Mouse (Mus musculus) forelimb bud, embryonic 11.5 days (tissue): Measurements from ENCODE around the gene Gm20479.
A peak's percentile ranks its signal among the peaks of the same experiment; 100 is the strongest.

Experiments
- DNase-seq: peaks from one replicate; pipeline ENCODE4 v3.0.0-alpha.2; 2012; ENCODE audit warnings: low read depth, low spot score

The Gm20479 gene

DNA sequence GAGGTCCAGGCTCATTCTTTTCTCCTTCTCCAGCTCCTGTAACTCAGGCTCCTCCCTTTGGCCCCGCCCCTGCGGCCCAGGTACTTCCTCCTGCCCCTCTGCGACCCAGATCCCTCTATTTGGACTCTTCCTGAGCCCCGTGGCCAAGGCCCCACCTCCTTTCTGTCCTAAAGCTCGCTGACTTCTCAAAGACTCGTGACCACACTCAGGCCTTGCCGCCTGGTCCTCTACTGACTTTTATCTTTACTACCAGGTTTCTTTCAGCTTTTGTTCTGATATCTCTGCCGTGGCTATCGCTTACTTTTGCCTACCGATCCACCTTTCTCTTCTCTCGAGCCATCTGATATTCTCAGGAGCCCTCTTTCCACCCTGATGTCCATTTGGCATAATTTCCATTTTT is 10.8 kb upstream of the Gm20479 start:
- DNase-seq = no peak

DNA sequence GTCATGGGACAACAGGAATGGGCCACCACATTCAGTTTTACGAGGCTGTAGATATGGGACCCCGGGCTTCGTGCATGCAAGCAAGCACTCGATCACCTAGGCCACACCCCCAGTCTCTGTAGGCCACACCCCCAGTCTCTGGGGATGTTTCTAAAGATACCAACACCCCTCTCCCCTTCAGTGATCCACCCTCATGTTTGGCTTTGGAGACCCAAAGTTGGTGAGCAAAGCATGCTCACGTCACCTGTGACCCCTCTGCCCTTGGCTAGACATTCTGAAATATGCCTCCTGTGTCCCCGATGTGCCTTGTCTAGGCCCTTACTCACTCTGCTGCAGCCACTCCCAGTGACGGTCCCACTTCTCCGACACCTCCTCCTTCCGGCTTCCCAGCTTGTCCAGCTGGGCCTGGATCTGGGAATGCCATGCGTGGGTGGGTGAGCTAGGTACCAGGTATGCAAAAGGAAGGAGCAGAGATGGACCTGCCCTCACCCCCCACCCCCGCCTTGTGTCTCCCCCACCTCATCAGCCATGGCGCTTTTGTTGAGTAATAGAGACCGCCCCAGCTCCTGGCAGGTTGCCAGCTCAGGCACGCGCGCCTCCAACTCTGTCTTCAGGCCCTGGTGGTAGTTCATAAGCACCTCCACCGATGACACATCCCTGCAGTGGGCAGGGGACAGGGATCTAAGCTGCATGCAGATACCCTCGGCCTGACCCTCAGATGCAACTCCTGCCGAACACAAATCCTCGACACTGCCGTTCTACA is 9.0 kb upstream of the Gm20479 start:
- no peak for DNase-seq

DNA sequence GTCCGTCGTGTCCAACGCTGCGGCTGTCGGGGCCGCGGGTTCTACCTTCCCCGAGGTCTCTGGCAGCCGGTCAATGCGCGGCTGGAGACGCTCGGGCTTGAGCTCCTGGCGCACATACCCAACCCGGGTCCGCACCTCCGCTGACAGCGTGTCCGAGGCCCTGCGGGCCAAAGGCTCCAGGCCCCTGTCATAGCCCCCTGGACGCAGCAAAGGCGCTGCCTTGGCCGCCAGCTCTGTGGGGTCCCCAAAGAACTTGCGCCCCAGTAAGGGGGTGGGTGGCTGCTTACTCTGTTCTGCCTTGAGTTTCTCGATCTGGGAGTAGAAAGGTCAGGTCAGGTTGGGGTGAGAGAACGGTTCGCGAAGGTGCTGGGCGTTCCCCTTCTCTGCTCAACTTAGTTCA is 7.2 kb upstream of the Gm20479 start:
- no peak for DNase-seq

DNA sequence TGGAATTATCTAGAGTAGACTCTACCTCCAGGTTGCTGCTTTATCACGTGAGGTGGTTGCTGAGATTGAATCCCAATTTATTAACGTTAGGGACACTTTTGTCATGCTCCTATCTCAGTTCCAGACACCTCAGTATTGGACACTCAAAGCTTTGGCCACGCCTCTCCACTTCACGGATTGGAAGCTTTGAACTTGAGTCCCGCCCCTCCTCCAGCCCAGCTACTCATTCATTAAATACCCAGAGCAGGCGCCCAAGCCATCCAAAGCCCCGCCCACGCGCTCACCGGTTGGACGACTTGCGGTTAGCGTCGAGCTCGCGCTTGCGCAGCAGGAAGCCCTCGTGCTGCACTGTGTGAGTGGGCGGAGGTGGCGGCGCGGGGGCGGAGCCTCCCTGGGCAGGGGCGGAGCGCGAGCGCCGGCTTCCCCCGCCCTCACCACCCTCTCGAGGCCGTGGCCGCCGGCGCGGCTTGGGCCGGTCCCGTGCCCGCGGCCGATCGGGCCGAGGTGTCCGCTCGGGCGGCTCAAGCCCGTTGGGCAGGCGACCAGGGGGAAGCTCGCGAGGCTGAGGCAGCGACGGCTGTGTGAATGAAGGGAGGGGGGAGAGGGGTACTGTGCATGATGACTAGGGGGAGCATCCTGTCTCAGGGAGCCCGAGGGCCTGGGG is 4.2 kb upstream of the Gm20479 start:
- peak; percentile 99 for DNase-seq

DNA sequence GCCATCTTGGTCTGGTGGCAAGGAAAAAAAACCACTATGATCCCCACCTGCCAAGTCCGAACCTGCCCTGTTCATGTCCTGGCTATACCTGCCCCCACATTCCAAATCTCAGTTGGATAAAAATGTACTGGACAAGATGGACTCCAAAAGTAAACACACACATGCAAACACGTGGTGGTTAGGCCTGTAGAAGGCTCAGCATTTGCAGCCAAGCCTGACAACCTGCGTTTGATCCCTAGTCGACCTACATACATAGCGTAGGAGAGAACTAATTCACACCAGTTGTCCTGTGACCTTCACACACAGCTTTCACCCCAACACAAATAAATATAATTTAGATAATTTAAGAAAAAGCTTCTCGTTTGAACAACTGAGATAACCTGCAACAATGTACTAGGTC is 3.5 kb upstream of the Gm20479 start:
- no peak for DNase-seq

DNA sequence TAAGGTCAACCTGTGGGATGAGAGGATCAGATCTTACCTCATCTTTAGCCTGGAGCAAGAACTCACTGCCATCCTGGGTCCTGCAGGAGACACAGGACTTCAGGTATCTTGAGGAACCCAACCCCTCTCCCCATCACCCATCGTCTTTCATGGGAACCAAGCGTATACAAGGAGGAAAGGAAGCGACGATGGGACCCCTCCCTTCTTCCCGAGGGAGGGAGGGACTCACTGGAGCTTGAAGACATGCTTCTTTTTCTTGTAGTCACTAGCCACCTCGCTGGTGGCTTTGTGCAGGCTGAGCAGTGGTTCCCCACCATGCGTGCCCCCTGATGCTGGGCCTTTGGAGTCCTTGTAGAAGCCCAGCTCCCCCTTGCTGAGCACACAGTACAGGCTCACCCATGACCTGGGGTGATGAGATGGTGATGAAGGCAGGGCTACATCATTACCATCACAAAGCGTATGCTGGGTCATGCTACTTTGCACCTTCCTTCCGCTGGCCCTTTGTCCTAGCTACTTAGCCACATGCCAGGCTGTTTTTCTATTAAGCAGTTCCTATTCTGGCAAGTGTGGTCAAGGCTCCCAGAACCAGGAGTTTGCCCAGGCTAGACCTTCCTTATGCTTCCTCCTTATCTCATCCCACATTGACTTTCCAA is 2.6 kb upstream of the Gm20479 start:
- no peak for DNase-seq

DNA sequence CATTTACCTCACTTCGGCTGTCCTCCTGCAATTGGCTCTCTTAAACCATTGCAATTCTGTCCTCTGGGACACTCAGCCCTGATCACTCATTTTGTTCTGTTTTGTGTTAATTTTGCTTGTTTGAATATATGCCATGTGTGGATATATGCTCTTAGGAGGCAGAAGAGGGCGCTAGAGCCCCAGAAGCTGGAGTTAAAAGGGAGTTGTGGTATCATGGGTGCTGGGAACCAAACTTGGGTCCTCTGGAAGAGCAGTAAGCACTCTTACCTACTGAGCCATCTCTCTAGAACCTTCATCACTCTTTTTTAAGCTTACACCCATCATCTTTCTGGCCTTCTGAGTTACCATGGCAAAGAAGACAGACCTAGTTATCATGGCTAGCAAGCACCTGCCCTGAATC is 1.9 kb upstream of the Gm20479 start:
- no peak for DNase-seq

DNA sequence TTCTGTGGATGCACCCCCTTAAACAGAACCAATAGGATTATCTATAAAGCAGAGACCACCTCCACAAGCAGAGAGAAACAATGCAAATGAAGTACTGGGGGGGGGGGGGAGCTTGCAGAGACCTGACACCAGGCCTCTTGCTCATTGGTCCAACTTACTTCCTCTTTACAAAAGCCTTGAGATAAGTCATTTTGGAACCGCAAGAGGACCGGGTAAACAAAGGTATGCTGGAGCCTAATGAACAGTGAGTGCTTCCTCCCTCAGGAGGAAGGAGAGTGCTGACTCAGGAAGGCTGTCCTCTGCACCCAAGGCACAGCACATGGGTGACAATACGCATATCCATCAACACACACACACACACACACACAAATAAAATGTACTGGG is 368 bp upstream of the Gm20479 start:
- DNase-seq = no peak

DNA sequence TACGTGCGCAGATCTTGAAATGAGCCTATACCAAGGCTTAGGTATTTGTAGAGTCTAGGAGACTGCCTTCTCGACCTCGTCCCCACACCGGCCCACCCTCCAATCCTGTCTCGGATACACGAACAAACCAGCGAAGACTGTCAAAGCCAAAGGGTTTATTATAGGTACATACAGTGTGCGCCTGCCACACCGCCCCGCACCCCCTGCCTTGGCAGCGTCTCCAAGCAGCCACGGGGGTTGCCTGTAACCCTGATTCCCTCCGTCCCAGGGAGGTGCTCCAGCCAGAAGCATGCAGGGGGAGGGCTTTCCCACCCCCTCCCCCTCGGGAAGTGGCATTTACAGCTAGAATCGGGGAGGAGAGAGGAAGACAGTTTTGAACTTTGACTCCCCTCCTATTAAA is 971 bp downstream of the Gm20479 start:
- DNase-seq = no peak

DNA sequence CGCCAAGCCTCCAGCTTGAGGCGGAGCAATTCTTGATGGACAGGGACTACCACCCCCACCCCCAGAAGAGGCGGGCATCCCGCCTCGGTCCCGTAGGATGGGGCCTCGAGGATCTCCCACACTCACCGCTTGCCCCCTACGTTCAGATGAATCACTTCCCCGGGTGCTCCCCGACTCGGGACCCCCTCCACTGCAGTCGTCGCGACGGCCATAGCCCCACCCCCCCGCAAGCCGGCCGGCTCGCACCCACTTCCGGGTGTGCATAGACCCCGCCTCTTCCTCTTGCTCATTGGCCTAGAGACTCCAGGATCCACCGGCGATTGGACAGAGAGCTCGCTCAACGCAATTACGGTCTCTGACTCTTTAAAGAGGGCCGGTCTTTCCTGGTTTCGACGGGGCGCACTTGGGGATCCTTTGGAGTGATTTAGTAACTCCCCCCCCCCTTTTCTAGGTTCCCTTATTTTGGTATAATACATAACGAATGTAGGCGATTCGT is 1.4 kb downstream of the Gm20479 start, which contains the start of gene Shkbp1:
Gene Shkbp1, minus strand, starts transcription at position 275 of the 496 bp plus-strand sequence.
- DNase-seq = peak; percentile 86

DNA sequence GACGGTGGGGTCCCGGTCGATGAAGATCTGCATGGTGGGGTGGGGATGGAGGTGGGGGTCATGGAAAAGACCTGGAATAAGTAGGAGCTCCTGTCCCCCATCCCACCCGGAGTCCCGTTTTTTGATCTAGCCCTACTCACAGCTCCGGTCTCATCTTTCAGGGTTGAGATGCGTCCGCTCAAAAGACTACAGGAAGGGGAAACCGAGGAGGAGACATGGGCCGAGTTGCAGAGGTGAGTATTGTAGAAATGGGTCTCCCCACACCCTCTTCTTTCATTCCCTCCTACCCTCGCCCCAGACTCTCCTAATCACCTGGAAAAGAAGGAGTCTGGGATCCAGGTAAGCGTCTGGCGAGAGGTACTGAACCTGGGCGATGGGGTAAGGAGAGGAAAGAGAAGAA is 2.0 kb downstream of the Gm20479 start:
- DNase-seq = no peak

DNA sequence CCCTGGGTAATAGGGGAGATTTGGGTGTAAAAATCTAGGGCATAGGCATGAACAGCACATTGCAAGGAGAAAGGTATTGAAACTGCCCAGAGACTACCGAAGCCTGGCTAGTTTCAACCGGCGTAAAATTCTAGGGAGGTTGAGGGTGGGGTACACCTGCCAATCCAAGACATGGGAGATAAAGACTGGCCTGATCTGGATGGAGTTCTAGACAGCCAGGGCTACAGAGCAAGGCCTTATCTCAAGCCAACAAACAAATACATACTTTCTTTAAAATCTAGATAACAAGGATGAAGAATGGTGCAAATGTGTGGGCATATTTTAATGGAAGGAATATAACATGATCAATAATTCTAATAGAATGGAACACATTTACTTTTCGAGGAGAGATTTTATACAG is 2.4 kb downstream of the Gm20479 start:
- DNase-seq = no peak

DNA sequence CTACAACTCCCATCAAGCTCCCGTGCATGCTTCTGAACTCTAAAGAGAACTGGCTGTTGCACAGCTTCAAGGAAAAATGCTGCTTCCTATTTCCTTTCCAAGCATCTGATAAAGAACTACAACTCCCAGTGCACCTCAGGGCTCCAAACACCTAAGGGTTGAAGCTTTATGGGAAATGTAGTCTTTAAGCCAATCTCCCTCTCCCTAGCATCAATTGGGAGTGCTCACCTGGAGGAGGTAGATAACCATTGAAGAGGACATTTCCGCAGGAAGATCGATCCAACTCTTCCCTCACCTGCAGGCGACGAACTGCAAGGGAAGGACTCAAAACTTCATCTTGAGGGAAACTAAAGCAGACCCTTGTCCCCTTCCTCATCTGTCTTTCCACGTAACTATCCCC is 3.1 kb downstream of the Gm20479 start:
- DNase-seq = no peak

DNA sequence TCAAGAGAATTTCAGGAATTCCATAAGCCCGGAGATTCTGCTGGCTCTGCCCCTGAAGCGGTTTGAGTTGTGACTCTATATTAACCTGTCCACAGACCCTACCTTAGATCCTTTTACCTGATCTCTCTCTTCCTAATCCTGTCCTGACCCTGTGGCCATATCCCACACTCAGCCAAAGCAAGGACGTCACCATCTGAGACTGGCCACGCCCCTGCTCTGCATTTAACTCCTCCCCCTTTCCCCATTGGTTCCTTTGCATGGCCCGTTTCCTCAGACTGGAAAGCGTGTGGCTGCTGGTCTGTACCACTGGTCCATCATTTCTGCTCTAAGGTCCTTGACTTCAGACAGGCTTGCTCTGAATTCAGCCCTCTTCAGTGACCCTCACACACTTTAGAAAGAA is 11.8 kb downstream of the Gm20479 start:
- DNase-seq = no peak

DNA sequence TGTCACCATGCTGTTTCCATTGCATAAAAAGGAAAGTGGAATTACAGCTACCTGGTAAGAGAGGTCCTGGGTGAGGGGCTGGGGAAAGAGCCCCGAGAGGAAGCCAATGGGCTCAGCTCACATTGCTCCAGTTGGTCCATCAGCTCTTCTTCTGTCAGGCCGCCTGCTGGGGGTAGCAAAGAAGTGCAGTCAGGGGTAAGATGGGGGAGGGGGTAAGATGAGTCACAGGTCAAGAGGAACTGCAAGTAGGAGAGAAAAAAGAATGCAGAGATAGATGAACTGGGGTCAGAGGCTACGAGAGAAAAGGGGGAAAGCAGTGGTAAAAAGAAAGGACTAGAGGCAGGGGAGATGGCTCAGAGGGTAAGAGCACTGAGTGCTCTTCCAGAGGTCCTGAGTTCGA is 14.6 kb downstream of the Gm20479 start:
- no peak for DNase-seq

DNA sequence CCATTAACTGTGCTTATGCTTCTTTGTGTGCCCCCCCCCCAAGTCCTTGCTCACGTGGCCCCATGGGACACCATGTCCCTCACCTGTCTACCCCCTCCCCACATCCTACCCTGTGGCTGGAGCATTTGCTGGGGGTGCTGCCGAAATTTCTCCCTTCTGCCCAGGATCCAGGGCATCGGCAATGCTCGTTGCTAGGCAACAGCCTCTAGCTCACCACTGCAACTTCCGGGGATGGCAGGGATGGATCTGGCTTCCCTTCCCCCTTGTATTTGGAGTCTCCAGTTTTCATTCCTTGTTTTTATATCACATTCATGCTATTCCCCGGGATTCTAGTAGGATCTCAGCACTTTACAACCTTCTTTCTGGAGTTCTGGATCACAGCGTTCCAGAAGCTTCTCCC is 17.7 kb downstream of the Gm20479 start:
- DNase-seq = no peak

DNA sequence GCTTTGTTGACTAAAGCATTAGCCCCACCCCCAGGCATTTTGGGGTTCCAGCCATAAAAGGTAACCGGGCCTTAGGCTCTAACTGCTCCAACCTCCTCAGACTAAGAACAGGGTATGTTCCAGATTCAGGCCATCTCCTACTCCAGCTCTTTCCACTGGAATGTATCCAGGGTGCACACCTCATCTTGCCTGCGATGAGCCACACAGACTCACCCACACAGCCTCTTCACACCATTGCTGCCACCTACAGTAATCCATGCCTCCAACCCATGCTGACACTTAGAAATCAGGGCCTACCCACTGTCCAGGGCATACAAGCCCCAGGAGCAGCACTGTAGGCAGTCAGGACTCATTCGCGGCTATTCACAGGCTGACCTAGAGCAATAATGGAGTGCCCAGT is 18.1 kb downstream of the Gm20479 start:
- no peak for DNase-seq

DNA sequence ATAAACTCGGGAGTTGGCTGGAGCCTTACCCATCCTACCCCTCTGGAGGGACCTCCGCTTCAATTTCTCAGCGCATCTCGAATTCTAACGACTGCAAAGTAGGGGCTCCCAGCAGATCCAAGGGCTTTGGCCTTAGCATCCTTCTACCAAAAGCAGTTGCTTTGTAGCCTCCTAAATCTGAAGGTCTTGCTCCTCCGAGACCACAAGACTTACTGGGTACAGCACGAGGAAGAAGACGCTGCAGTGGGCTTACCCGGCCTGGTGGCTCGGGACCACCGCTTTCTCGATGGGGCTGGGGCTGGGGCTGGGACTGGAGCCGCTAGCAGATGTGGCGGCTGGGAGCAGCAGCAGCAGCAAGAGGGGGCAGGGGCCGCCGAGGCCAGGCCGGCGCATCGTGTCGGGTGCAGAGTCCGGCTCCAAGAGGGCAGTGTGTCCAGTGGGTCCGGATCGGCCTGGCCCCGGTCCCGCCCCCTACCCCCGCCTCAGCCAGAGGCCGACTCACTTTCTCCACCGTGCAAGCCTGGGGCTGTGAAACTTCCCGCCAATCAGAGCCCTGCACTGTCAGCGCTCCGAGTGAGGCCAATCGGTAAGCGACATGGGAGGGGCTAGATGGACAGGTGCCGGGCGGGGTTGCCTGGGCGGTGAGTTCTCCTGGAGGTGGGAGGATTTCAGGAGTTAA is 19.9 kb downstream of the Gm20479 start, which contains the start of gene Ltbp4:
Gene Ltbp4, minus strand, starts transcription at position 518 of the 679 bp plus-strand sequence.
- DNase-seq = peak; percentile 77

DNA sequence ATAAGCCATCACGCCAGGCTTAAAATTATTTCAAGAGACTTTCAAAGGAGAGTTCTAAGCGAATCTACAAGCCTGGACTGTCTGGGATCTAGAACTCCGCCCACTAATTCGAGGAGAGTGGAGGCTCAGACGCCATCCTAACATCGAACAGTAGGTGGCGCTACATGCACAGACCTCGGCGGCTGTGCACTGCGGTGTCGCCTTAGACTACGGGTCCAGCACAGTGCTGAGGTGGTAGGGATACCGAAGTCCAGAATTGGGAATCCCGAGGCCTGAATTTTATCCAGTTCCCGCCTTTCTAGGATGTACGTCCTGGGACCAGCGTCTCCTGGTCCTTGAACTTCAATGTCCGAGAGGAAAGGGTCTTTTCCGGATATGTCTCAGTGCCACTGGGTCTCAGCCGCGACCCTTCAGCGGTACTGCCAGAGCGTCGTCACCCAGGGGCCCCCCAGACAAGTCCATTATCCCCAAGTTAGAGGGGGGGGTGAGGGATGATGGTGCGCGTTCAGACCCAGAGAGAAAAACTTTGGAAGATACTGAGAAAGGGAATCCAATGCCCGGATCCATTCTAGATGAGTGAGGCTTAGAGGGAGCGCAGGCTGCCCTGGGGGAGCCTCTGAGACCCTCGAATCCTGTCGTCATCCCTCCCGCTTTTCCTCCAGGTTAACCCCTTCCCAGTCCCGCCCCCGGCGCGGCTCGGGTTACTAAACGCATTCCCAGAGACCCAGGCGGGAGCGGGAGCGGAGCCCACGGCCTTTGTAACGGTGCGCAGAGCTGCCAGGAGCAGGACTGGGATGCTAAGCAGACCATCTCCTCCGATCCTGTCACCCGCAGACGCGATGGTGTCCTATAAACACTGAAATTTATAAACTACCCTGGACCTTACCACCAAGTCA is 21.0 kb downstream of the Gm20479 start:
- peak; percentile 94 for DNase-seq

DNA sequence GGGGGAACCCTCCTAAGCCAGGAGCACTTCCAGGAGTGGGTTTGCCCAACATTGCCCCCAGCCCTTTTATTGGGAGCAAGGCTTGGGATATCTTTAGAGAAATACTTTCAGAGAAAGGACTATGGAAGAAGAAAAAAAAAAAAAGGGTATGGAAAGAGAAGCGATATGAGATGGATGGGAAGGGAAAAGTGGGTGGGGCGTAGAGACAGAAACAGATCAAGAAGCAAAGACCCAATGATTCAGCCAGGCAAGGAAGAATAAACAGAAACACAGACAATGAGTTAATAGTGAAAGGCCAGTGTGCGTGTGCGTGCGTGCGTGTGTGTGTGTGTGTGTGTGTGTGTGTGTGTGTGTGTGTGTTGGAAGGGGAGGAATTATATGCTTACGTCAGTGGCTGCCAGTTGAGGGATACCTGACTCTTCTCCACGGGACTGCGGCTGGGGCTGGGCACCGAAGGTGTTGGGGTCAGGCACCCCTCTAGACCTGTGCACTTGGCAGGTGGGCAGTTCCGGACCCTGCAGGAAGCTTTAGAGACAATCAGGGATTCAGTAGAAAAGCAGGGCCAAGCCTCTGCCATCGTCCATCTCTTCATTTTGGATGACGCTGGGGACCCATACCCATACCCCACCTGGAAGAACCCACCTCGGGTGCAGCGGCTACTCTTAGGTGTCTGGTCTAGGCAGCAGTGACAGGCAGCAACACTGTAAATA is 22.1 kb downstream of the Gm20479 start:
- DNase-seq = no peak
